Mouse (Mus musculus): ENCODE data around the gene Arhgap30.

The Arhgap30 gene

GRCm38 (mm10) chr1:171388376-171389102 lies at the start of gene Arhgap30:
Gene Arhgap30, plus strand, starts transcription at chr1:171388954.
- in situ Hi-C loops (cut with MboI, MseI): loop anchor here (5.0 kb wide), 1 partner anchor 61 kb away; the partner anchor contains the start of gene Dedd

DNA sequence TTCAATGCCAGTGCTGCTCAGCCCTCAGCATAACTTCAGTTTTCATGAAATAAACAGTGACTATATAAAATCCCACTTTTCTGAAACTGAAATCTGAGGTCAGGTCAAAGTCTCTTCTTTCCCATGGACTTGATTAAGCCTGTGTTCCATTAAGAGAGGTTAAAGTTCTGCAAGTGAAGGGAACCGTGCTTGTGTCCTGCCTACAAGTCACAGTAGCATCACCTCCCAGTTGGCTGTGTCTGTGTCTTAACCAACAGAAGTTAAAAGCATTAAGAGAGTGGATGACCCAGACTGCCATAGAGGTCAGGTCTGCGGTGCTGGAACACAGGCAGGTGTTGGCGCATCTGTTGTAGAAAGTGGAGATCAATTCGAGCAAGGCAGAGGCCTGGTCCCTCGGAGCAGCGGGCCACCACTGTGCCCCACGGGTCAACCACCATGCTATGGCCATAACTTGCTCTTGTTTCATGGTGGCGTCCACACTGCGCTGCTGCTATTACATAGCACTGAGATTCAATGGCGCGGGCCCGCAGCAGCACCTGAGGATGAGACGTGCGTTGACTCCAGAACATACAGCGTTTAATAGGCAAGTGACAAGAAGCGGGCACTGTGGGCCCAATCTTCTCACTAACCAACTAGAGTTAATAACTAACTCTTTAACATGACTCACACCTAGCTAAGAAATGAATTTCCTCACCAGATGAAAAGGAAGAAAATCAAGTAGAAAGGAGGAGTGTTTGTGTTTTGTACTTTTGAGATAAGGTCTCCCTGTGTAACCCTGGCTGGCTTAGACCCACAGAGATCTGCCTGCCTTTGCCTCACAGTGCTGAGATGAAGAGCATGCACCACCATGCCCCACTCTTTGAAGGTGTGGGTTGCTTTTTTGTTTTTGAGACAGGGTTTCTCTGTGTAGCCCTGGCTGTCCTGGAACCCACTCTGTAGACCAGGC lies 46.2 kb upstream of the Arhgap30 start:
- in situ Hi-C loops (cut with MboI, MseI): no loop called here

DNA sequence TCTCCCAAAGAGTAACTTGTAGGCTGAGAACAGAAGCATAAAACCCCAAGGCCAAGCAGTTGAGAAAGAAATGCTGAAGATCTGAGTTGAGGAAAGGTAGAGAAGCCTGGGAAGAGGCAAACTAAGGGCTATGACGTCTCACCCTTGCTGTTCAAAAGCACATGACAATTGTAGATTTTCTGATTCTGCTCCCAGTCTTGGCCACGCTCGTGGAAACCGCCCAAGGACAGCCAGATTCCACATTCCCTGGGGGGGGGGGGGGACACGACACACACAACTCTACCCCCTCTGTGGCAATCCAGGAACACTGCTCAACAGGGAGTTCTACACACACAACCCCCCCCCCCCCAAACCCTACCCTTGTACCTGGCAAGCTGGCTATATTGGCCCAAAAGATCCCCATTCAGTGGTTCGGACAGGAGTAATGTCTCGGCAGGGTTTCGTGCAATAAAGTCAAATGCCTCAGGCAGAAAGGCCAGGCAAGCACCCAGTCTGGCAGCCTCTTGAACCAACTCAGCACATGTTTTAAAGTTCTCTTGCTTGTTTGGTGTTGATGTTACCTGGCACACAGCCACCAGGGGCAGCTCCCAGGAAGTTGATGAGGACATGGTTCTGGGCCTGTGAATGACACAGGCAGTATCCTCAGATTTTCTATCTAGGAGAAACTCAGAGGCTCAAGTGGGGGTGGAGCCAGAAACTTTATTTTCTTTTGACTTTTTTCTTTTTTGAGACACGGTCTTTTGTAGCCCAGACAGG lies 44.7 kb upstream of the Arhgap30 start:
- in situ Hi-C loops (cut with MboI, MseI): no loop called here

GRCm38 (mm10) chr1:171344715-171345114 lies 44.0 kb upstream of the Arhgap30 start:
- in situ Hi-C loops (cut with MboI, MseI): no loop called here

DNA sequence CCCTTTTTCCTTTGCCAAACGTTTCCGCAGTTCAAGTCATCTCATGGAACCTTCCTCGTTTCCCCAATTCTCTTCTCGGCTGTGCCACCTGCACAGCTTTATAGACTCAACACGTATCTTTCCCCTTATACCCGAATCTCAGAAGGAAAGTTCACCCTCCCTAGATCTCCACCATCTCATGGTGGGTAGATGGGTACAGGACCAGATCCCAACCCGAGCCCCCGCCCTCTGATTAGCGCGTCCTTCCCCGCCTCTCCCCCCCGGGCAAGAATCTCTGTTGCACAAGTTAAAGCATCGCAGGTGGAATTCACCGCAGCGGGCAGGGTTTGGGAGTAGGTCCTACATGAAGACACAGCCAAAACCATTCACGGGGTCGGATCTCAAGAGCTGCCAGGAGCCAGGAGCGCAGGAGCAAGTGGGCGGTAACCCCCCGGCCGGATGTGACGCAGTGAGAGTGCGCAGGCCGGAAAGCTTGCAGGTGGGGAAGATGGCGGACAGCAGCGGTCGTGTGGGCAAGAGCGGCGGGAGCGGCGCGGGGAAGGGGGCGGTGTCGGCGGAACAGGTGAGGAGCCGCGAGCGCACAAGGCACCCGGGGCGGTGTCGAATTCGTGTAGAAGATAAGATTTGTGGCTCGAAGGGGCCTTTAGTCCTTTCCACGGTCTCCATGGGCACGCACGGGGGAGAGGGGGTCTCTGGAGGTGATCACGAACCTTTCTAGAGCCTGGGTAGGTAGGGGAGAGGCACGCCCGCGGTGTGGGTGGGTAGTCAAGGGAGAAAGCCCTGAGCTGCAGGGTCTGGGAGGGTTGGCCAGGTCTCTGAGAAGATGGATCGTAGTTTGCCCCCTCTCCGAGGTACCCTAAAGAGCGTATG lies 43.3 kb upstream of the Arhgap30 start, which contains the start of the genes Nit1 and Pfdn2:
Nit1 (minus strand) TSS at position 422 of the 870 bp plus-strand sequence.
Pfdn2 (plus strand) TSS at position 446 of the 870 bp plus-strand sequence.
- in situ Hi-C loops (cut with MboI, MseI): no loop called here

DNA sequence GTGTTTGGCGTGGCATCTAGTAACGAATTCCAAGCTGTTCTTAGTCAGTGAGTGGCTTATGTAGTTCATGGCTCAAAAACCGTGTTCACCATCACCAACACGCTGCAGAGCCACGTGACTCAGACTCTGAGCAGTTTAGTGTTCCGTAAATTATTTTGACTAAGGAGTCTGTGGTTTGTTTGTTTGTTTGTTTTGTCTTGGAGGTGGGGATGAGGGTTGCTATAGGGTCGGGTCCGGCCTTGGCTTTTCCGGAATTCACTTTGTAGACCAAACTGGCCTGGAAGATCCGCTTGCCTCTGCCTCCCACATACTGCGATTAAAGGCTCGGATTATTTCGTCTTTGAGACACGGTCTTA lies 42.7 kb upstream of the Arhgap30 start:
- in situ Hi-C loops (cut with MboI, MseI): no loop called here

DNA sequence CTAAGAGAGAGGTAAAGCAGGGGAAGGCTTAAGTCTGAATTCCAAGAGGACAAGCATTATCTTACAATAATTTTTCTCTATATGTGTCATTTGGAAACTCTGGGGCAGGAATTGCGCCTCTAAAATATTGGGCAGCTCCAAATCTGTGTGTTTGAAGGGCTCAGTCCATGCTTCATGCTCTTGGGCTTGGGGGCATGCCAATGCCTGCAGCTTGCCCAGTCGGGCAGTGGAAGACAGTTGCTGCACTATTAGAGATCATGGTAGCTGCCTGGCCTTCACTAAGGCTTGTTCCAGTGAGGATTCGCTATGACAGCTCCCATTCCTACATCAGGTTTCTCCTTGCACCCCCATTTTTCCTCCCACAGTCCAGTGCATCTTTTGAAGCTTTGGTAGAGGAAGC lies 40.1 kb upstream of the Arhgap30 start:
- in situ Hi-C loops (cut with MboI, MseI): no loop called here

DNA sequence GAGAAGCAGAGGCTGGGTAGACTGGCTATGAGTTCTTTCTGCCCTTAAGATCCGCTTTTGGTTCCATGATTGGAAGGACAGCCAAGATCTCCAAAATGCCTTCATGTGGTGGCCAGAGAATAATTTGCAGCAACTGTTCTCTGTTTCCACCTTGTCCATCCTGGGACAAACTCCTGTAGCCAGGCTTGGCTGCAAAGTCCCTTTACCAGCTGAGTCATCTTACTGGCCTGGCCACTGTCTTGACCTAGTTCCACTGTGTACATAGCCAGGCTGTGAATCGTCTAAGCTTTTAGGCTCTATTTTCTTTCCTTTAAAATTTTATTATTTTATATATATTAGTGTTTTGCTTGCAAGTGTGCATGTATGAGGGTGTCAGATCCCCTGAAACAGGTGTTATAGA lies 39.5 kb upstream of the Arhgap30 start:
- in situ Hi-C loops (cut with MboI, MseI): no loop called here

DNA sequence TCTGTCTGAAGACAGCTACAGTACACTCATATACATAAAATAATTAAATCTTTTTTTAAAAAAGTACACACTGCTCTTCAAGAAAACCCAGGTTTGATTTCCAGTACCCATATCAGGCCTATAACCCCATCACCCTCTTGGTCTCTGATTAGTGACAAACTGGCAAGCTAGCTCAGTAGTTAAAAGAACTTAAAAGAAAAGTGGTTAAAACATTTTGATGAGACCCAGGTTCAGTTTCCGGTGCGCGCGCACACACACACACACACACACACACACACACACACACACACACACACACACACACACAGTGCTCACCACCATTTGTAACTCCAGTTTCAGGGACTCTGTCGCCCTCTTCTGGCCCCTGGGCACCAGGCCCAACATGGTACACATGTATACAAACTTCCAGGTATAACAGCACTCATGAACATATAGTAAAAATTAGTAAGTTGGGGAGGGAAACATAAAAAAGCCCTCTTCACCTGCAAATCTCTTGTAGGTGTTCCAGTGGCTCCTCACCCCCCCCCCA lies 32.9 kb upstream of the Arhgap30 start:
- in situ Hi-C loops (cut with MboI, MseI): no loop called here

DNA sequence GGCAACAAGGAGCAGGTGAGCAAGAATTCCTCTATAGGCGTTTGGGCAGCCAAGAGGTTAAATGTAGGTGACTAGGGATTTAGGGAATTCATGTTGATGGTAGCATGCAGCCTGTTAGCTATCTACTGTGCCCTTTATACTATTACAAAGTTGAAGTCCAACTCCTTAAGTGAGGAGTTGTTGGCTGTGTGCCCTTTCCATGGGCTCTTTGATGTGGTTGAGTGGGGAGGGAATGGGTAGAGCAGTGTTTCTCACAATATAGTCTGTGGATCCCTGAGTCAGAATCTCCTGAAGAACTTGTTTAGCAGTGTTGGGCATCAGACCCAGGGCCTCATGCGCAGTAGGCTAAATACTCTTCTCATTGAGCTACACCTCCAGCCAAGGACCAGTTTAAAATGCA lies 31.9 kb upstream of the Arhgap30 start:
- in situ Hi-C loops (cut with MboI, MseI): no loop called here

DNA sequence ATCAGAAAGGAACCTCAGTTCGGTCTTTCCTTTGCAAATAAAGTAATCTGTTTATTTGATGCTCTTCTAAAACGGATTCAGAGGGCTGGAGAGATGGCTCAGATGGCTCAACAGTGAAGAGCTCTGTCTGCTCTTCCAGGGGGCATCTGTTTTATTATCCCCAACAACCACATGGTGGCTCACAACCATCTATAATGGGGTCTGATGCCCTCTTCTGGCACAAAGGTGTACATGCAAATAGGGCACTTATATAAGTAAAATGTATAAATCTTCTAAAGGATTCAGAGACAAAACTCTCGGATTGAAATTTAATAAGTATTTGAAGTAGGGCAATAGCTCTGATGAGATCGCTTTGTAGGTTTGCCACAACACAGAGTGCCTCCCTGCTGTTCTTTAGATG lies 30.3 kb upstream of the Arhgap30 start:
- in situ Hi-C loops (cut with MboI, MseI): no loop called here

DNA sequence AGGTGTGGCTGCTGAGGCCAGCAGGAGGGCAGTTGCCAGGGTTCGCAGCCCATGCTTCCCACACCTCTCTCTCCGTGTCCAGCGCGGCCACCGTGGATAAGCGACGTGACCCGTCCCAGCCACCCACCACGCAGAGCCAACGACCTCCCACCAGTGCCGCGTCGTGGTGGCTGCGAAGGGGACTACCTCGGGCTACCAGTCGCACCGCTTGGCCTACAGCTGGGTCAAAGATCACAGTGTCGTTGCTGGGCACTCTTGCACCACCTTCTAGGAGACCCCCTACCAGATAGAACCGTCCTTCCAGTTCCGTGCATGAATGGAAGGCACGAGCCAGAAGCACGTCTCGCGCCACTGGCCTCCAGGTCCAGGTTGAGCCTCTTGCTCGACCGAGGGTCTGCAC lies 28.5 kb upstream of the Arhgap30 start:
- in situ Hi-C loops (cut with MboI, MseI): loop anchor here (5.0 kb wide), 1 partner anchor 112 kb away; no protein-coding TSS in a partner anchor

GRCm38 (mm10) chr1:171360656-171361055 lies 28.1 kb upstream of the Arhgap30 start, which contains the start of gene Klhdc9:
Gene Klhdc9, minus strand, starts transcription at chr1:171360798.
- in situ Hi-C loops (cut with MboI, MseI): loop anchor here (5.0 kb wide), 1 partner anchor 112 kb away; no protein-coding TSS in a partner anchor

DNA sequence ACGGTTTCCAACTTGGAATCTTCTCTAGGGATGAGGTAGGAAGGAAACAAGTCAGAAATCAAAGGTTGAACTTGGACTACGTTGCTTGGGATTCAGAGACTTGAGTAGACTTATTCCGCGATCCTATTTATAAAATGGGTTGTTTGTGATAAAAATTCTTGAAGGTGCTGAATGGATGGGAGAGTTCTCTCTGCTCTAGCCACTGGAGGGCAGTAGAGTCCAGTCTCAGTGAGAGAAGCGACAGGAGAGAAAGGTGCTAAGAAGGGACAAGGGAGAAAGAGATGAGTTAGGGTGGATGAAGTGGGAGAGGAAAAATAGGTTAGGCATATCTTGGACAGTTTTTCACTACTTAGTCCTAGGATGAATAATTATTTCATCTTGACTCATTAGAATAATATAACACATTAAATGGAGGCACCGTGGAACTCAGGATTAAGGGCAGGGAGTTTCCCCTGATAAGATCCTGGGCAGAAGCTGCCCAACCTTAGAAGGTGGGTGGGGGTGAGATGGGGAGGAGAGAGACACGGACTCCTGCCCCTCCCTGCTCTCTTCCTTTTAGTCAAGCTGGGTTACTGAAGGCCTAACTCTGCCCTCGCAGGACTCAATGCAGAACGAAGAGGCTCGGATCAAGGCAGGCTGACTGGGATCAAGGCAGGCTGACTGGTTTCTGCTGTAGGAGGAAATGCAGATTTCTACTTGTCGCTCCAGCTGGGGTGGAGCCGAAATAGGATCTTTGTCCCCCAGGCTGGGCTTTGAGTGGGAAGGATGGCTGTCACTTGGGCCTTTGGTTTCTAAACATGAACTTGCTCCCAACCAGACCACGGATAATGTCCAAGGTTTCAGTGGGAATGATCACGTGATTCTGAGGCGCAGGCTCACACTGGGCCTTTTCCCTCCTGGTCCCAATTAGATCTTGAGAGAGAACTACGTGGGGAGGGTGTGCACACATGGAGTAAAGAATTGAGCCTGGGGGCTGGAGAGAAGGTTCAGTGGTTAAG lies 27.3 kb upstream of the Arhgap30 start:
- in situ Hi-C loops (cut with MboI, MseI): loop anchor here (5.0 kb wide), 1 partner anchor 111 kb away; no protein-coding TSS in a partner anchor

DNA sequence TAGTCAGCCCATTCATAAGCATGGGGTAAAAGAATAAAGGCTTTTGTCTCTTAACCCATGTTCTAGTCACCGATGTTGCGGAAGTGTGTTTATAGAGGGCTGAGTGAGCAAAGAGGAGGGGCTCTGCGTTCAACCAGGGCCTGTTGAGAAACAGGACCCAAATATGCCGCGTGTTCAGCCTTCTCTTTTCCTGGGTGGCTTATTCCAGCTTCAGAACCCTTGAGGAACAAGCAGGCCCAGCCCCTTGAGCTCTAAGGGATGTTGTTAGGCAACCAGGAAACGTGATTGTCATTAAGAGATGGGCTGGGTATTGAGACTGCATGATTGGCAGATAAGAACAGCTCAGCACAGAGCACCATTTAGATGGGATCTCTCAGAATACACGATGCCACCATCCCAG lies 22.8 kb upstream of the Arhgap30 start:
- in situ Hi-C loops (cut with MboI, MseI): no loop called here

DNA sequence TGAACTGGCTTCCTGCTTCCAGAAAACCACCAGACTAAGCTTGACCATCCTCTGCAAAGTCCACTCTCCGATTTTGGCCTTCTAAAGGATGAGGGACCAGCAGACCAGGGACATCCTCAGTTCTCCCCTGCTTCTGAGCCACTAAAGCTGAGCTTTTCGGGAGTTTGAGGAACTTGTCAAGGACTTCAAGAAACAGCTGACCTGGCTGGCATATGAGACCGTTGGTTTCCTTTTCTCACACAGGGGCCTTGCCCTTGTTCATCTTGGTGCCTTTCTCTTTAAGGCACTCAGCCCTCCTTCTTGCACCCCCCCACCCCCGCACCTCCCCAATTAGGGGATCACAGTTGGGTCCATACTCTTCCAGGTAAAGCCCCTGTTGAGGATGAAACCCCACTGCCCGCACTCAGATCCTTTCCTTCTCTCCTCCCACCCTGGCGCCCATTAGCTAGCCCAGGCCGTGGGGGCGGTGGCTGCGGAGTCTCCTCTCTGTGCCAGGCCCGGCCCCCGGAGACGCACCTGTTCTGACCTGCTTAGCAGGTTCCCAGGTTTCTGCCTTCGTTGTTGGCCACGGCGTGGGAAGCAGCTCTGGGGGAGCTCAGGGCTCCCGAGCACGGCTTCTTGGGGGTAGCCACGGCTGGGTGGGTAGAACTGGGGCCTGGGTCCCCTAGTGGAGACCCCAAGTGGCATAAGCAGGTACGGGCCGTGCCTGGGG lies 18.8 kb upstream of the Arhgap30 start, which contains the start of gene Nectin4:
Nectin4 (plus strand) TSS at position 255 of the 712 bp plus-strand sequence.
- in situ Hi-C loops (cut with MboI, MseI): no loop called here

GRCm38 (mm10) chr1:171372880-171373279 lies 15.9 kb upstream of the Arhgap30 start:
- in situ Hi-C loops (cut with MboI, MseI): no loop called here

DNA sequence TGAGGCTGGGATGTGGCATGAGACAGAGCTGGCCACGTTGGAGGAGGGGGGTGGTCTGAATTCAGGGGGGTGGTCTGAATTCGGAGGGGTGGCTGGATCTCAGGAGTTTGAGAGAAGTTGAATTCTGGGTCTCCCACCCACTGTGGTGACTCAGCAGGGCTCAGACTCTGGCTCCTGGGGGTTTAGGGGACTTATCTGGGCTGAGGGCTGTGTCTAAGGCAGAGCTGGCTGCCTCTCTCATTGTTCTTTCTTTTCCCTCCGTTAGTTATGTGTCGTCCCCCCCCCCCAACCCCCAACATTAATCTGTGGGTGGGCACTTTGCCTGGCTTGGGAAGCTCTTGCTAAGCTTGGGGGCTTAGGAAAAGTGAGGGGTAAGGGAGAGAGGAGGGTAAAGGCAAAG lies 14.8 kb upstream of the Arhgap30 start:
- in situ Hi-C loops (cut with MboI, MseI): no loop called here

Measured in regulatory T cell (primary cell).